Mouse (Mus musculus) T-helper 17 cell (primary cell): Measurements from ENCODE around the gene Tenm3.

Source experiments
- in situ Hi-C, 2 experiments: fragments of 300-600 bp; cut with MboI, MseI; formaldehyde crosslinking; loops; 1 replicate in 1 of 2; 2 replicates in 1 of 2; pipeline ENCODE4 v1.15.1; 2025; ENCODE audit warnings: high pct_unique_total_duplicates in 2 of 2

Gene Tenm3

GRCm38 (mm10) chr8:48670387-48670786 is 173.4 kb downstream of the Tenm3 start:
- in situ Hi-C loops = loop anchor here in 1 of 2 experiments (10.0 kb wide), 1 partner anchor 704 kb away; no protein-coding TSS in a partner anchor

DNA sequence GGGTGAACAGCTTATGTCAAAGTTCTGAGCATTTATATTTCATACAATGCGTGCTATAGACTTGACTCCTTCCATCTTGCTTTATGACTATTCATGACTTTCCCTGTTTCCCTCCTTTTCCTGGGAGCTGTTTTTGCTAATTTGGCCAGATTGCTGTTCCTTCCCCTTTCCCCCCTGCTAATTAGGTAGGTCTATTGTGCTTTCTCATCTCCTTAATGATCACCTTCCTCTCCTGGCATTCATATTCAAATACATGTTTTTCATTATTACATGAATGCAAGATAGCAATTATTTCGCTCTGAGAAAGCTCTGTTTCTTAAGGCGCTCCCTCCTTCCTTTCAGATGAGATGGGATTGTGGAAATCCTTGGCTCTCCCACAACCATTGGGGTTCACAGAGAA is 178.6 kb downstream of the Tenm3 start:
- in situ Hi-C loops = no loop called here

DNA sequence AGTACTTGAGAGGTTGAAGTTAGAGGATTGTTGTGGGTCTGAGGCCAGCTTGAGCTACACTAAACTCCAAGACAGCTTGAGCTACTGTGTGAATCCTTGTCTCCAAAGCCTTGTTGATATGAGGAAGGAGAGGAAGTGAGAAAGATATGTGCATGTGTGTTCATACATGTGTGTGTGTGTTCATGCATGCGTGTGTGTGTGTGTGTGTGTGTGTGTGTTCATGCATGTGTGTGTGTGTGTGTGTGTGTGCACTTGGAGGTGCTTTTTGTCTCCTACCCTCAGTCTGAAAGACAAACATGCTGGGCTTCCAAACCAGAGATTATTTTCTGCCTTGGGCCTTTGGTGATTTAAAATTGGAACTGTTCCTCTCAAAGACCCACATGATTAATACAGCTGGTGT is 184.5 kb downstream of the Tenm3 start:
- in situ Hi-C loops = no loop called here

GRCm38 (mm10) chr8:48655381-48656043 is 188.2 kb downstream of the Tenm3 start:
- in situ Hi-C loops = no loop called here

GRCm38 (mm10) chr8:48649845-48650244 is 193.9 kb downstream of the Tenm3 start:
- in situ Hi-C loops = no loop called here

DNA sequence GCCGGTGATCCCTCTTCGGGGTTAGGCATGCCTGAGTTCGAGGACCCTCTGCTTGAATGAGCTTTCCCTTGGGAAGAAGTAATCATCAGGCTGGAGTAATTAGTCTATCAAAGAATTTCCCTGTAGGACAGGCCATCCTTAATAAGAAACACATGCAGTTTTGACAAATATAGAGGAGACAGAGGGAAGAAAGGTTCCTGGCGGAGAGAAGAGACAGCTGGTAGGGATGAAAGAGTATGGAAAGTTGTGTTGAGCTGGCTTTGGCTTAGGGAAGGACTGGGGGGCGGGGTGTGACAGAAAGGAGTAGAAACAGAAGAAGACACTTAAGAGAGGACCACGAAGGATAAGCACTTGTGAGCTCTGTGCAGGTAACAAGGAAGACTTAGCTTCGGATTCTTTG is 194.3 kb downstream of the Tenm3 start:
- in situ Hi-C loops = no loop called here

GRCm38 (mm10) chr8:48646110-48646509 is 197.6 kb downstream of the Tenm3 start:
- in situ Hi-C loops = no loop called here

DNA sequence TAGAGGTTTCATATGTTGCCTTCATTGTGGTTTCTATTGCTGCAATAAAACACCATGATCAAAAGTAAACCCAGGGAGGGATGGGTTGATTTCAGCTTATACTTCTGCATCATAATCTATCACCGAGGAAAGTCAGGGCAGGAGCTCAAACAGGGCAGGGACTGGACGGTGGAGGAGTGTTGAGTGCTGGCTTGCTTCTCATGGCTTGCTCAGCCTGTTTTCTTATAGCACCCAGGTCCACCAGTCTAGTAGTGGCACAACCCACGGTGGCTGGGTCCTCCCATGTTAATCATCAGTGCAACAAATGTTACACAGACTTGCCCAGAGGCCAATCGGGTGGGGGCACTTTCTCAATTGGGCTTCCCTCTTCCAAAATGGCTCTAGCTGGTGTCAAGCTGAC is 205.6 kb downstream of the Tenm3 start:
- in situ Hi-C loops = no loop called here

GRCm38 (mm10) chr8:48636979-48637378 is 206.8 kb downstream of the Tenm3 start:
- in situ Hi-C loops = no loop called here

DNA sequence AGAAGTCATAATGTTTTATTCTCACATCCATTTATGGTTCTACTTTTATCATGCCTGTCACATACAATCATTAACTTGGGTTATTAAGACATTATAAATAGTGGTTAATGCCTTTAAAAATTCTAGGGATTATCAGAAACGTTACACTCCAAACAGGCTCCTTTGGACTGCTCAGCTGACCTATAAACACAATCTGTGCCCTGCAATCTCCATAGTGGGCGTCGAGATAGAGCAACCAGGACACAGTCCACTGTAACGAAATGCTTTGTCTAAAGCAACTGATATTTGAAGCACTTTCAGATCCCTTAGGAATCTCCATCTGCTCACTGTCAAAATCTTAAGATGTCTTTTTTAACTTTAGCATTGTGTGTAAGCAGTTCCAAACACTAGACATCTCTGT is 207.9 kb downstream of the Tenm3 start:
- in situ Hi-C loops = no loop called here

- in situ Hi-C loops = no loop called here
These were observed 210.3 kb downstream of the Tenm3 start for GRCm38 (mm10) chr8:48633426-48633825.

DNA sequence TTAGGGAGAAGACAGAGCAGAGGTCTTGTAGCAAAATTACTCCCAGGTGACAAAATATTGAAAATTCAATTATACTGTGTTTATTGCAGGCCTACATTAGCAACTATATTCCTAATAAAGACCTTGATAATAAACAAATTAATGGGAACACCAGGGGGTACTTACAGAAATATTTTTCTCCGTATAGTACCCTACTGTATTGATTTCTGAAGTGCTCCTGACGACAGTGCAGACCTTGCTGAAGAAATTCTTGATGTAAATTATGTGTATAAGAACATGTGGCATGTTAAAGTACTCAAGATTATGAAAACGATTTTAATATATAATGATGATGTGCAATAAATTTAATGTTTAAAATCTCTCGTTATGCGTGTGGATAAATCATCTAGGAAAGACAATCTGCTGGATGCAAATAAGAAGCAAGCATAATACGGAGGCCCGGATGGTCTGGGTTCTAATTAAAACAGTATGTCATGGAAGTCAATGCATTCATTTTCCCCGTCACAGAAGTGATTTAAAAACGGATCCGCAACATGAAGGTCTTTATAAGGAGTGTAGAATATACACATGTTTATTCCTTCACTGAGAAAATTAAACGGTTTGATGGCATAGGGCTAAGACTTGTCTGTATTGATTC is 221.1 kb downstream of the Tenm3 start:
- in situ Hi-C loops = loop anchor here in 1 of 2 experiments (10.0 kb wide), 1 partner anchor 98 kb away; no protein-coding TSS in a partner anchor

- in situ Hi-C loops = no loop called here
These were observed 228.7 kb downstream of the Tenm3 start for GRCm38 (mm10) chr8:48615088-48615487.

- in situ Hi-C loops = no loop called here
These were observed 231.7 kb downstream of the Tenm3 start for GRCm38 (mm10) chr8:48611934-48612512.

- in situ Hi-C loops = no loop called here
These were observed 232.6 kb downstream of the Tenm3 start for GRCm38 (mm10) chr8:48611126-48611525.

DNA sequence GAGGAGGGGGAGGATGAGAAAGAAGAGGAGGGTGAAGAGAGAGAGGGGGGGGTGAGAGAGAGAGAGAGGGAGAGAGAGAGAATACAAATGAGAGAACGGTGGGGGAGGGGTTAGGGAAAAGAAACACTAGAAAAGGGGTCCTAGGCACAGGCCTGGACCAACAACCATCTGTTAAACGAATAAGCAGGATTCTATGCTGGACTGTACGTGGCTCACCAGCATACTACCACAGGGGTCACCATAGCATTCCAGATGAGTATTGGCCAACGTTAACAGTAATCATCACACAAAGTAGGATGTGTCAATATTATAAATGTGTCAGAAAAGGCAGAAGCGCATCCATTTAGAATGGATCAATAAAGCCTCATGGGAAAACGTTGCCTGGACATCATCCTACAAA is 233.4 kb downstream of the Tenm3 start:
- in situ Hi-C loops = no loop called here

- in situ Hi-C loops = no loop called here
These were observed 234.1 kb downstream of the Tenm3 start for GRCm38 (mm10) chr8:48609684-48610083.

DNA sequence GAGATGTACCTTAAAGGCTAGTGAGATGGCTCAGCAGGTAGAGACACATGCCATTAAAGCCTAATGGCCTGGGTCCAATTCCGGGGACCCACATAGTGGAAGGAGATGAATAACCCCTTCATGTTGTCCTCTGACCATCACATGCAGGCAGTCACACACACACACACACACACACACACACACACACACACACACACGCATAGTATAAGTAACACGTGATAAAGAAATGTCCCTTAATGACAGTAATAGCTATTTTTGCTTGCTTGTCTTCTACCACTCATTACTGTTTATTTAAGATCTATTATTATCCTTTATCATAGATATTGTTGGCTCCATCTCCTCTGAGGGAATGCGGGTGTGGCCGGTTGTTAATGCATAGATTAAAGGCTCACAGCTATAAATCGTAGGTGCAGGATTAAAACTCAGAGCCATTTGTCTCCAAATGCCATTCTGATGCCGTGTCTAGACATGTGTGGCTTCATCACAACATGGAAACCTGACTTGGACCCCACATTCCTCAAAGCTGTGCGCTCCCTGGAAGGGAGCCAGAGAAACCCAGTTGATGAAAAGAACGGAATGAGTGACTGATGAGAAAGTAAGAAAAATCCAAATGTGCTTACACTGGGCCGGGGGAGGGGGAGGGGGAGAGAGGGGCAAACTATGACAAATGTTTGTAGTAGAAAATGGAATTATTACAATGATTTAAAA is 239.4 kb downstream of the Tenm3 start:
- in situ Hi-C loops = no loop called here

GRCm38 (mm10) chr8:48603165-48603840 is 240.4 kb downstream of the Tenm3 start:
- in situ Hi-C loops = no loop called here

DNA sequence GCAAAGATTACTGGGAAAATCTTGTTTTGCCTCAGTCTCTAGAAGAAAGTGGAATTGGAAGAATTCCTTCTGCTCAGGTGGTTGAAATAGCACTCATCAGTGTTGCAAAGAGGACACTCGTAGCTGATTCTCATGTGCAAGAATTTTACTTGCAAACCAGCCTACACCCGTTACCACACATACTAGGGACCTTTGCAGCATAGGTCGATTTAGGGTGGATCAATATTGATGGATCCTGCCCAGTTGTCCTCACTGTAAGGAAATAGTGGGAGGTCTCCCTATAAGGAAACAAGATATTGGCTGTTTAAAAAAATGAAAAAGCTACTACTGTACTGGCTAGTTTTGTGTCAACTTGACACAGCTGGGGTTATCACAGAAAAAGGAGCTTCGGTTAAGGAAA is 242.1 kb downstream of the Tenm3 start:
- in situ Hi-C loops = no loop called here

DNA sequence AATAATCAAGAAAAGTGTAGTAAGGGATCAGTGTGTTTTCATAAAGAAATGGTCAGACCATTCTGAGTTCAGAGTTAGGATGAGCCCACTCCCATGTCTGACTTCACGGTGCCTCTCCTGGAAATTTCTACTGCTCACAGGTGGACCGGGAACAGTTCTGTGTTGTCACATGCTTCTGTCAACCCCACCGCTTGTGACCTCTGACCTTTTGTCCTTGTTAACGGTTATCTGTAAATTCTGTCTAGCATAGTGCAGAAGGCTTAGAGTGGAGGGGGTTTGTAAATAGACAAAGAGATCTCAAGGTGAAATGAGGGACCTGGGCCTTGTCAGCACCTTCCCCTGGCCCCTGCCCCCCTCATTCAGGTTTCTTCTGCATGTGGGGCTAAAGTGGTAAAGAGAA is 244.7 kb downstream of the Tenm3 start:
- in situ Hi-C loops = no loop called here

DNA sequence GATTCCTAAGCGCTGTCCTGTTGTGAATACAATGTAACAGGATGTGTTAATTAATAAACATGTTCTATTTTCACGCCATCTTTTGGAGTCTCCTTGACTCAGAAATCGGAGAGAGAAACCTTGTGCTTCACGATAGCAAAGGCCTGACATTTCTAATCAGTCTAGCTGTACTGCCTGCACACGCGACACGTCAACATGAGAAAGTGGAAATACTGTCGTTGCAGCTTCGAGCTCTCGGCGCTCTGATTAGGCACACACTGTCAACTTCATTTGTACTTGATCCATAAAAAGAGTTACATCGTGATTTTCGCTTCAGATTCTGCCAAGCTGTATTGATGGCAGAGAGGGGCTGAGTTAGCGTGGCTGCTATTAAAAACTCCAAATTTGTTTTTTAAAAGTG is 247.4 kb downstream of the Tenm3 start:
- in situ Hi-C loops = no loop called here
